Mouse (Mus musculus) forebrain, embryonic 13.5 days (tissue): ENCODE data around the gene Trem3. TPM values are rescaled to one million over a fixed set of nuclear protein-coding genes. Genes with fewer than 3 reads are reported as not detected.

Source experiments
- ATAC-seq: fragments of 200-750 bp; cut with Nextera tagmentation; 2 replicates; pipeline ENCODE4 v1.8.0; 2017
- H3K27ac ChIP-seq: fragments of 300-500 bp; sonication (generic); 2 replicates; pipeline ENCODE4 v1.5.1; 2015; ENCODE audit warnings: inconsistent platforms, mild to moderate bottlenecking, moderate library complexity
- H3K27me3 ChIP-seq: fragments of 300-500 bp; sonication (generic); 2 replicates; pipeline ENCODE4 v1.6.1; 2015; ENCODE audit warnings: mild to moderate bottlenecking, inconsistent platforms
- H3K36me3 ChIP-seq: fragments of 300-500 bp; sonication (generic); 2 replicates; pipeline ENCODE4 v1.6.1; 2015; ENCODE audit warnings: mild to moderate bottlenecking, inconsistent platforms; ENCODE audit not compliant: poor library complexity, severe bottlenecking
- H3K4me1 ChIP-seq: fragments of 300-500 bp; sonication (generic); 2 replicates; pipeline ENCODE4 v1.6.1; 2015; ENCODE audit warnings: inconsistent platforms
- H3K4me2 ChIP-seq: fragments of 300-500 bp; sonication (generic); 2 replicates; pipeline ENCODE4 v1.6.1; 2015; ENCODE audit warnings: inconsistent platforms, mild to moderate bottlenecking, moderate library complexity
- H3K4me3 ChIP-seq: fragments of 300-500 bp; sonication (generic); 2 replicates; pipeline ENCODE4 v1.5.1; 2015; ENCODE audit warnings: mild to moderate bottlenecking, inconsistent platforms
- H3K9ac ChIP-seq: fragments of 300-500 bp; sonication (generic); 2 replicates; pipeline ENCODE4 v1.6.1; 2015; ENCODE audit warnings: mild to moderate bottlenecking, inconsistent platforms
- H3K9me3 ChIP-seq: fragments of 300-500 bp; sonication (generic); replicated peaks from 2 replicates; pipeline ENCODE4 v1.6.1; 2016; ENCODE audit warnings: inconsistent platforms
- WGBS: fragments of 180-500 bp; shearing (Covaris S2); methylation state at CpG from one replicate; pipeline ENCODE4 v1.1.7; 2015; 5-methylcytosine and 5-hydroxymethylcytosine counted together
- polyA plus RNA-seq: library from polyadenylated mRNA; unstranded; fragments of >200 nt; fragmentation: Nextera tagmentation; extraction: Ambion mirVana; gene quantifications from 2 replicates; pipeline ENCODE4 v1.2.1, GENCODE M21; 2015

Trem3 gene
- polyA plus RNA-seq, 1 experiment from 2014 or later: not detected

DNA sequence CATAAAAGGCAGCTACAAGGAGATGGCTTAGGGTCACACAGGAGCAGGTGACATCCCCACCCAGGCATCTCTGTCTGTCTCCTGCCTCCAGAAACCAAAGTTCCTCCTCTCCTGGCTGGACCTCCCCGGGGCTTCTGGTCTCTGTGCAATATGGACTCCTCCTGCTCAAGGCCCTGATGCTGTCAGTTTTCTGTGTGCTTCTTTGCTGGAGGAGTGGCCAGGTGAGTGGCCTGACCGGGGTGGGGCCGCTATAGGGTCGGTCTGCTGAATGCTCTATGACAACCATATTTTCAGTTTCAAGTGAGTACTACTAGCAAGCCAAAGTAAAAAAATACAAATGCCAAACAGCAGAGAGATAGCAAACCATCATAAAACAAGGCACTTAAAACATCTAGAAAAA is 25.0 kb downstream of the Trem3 start:
- Histone ChIP-seq H3K4me3 (no peak overlapping the region), H3K27ac (no peak overlapping the region)
- 94% methylated on average over 4 of the region's 4 CpGs for WGBS

DNA sequence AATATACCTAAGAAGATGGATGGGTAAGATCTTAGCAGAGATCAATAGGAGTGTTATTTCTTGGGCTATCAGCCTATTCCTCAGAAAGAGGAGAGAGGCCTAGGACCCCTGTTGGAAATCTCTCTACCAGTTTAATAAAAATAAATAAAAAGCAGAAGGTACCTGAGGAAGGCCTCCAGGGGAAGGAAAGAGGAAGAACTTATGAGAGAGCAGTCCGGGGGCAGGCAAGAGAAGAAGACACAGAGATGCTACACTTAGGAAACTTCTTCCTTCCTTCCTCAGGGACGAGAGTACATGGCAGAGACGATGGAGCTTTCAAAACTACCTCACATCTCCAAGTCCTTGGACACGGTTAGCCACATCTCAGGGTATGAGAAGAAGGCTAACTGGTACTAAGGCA is 26.5 kb downstream of the Trem3 start:
- Histone ChIP-seq H3K9me3 (no peaks in the 10 kb centered on the region), H3K27me3 (no peaks in the 10 kb centered on the region), H3K36me3 (no peaks in the 10 kb centered on the region), H3K27ac (no peak overlapping the region), H3K4me3 (no peak overlapping the region), H3K4me1 (no peaks in the 10 kb centered on the region), H3K9ac (no peak overlapping the region), H3K4me2 (no peak overlapping the region)
- WGBS: 87% methylated on average over 4 of the region's 4 CpGs
- ATAC-seq: no peak

More for the DNA sequence above, 25.0 kb downstream of the Trem3 start:
- Histone ChIP-seq H3K4me2 (no peak overlapping the region), H3K36me3 (no peaks in the 10 kb centered on the region), H3K9me3 (no peaks in the 10 kb centered on the region), H3K4me1 (no peaks in the 10 kb centered on the region), H3K9ac (no peak overlapping the region), H3K27me3 (no peaks in the 10 kb centered on the region)
- ATAC-seq: no peak

DNA sequence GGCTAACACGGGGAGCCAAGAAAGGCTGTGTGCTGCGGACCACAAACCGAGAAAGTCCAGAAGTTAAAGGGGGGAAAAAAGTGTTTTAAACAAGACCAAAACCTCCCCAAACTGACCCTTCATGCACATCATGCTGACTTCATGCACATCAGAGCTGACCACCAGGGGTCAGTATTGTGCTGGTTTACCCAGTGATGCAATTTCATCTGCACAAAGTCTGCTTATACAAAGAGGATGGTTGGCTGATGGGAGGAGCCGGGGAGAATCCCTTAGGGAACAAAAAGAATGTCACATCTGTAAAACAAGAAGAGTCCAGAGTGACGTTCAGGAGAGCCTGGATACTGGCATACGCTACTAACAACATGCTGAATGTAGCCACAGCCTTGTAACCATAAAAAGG is 27.3 kb downstream of the Trem3 start:
- ATAC-seq: peak; percentile 65
- H3K27ac ChIP-seq: no peak overlapping the region
- no peaks in the 10 kb centered on the region for H3K9me3 ChIP-seq
- no peak overlapping the region for H3K4me3 ChIP-seq
- no peaks in the 10 kb centered on the region for H3K27me3 ChIP-seq
- no peak overlapping the region for H3K9ac ChIP-seq
- WGBS: 33% methylated on average over 6 of the region's 6 CpGs
- no peaks in the 10 kb centered on the region for H3K36me3 ChIP-seq
- no peak overlapping the region for H3K4me2 ChIP-seq
- H3K4me1 ChIP-seq: no peaks in the 10 kb centered on the region

DNA sequence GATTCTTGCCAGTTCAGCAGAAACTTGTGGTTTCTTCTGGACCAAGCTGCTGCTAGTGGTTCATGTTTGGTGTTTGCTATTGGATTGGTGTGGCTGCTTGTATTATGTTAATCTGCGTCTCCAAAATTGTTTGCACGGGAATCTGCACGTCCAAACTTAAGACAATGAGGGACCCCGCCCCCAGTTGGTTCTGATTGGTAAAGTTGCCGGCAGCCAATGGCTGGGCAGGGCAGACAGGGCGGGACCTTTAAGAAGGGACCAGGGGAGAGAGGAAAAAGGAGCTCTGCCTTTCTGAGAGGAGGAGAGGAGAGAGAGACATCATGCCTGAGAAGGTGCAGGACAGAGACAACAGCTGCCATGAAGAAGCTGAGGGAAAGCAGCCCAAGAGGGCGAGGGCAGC is 28.2 kb downstream of the Trem3 start:
- Histone ChIP-seq H3K4me1 (peaks cover under 1% of the 10 kb centered on the region; the same call in 1 of the 2 replicates), H3K4me2 (no peak overlapping the region), H3K9me3 (no peaks in the 10 kb centered on the region), H3K4me3 (no peak overlapping the region), H3K27me3 (no peaks in the 10 kb centered on the region), H3K9ac (no peak overlapping the region), H3K36me3 (no peaks in the 10 kb centered on the region), H3K27ac (no peak overlapping the region)
- WGBS: 56% methylated on average over 7 of the region's 7 CpGs
- no peak for ATAC-seq

DNA sequence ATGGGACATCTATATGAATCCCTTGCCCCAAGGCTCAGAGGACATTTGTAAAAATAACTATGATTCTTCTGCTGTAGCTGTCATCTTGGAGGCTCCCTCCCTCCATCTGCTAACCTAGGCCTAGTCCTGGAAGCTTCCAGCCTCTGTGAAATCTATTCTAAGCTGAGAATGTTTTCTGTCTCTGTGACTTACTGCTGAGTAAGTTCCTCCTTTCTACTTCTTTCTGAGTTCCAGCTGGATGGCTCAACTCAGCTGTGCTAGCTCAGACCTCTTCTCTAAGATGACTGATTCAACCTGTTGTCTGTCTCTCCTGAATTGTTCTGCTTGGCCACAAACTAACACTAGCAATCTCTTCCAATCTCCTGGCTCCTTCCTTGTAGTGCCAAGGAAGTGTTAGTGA is 30.8 kb downstream of the Trem3 start:
- H3K4me3 ChIP-seq: no peak overlapping the region
- no peak overlapping the region for H3K27ac ChIP-seq
- no peak overlapping the region for H3K4me2 ChIP-seq
- peaks cover 12% of the 10 kb centered on the region for H3K4me1 ChIP-seq
- ATAC-seq: no peak
- H3K36me3 ChIP-seq: no peaks in the 10 kb centered on the region
- no peak overlapping the region for H3K9ac ChIP-seq
- no peaks in the 10 kb centered on the region for H3K27me3 ChIP-seq
- no peaks in the 10 kb centered on the region for H3K9me3 ChIP-seq

DNA sequence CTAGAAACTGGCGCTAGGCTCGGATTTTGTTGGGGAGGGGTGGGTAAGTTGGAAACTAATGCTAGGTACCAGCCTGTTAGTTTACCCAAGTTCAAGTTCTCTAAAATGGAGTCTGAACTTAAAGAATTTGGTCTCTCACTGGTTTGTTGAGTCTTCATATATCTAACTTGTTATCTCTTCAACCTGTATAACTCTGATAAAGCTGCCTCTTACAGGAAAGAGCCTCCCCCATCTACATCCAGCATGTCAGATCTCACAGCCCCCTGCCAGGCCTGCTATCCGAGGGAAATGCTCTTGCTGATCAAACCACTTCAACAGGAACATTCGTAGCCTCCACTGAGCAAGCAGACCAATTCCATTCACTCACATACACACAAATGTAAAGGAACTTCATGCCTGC is 31.4 kb downstream of the Trem3 start:
- Histone ChIP-seq H3K4me1 (peaks cover 12% of the 10 kb centered on the region), H3K9ac (no peak overlapping the region), H3K36me3 (no peaks in the 10 kb centered on the region), H3K27ac (no peak overlapping the region), H3K27me3 (no peaks in the 10 kb centered on the region), H3K9me3 (no peaks in the 10 kb centered on the region), H3K4me3 (no peak overlapping the region), H3K4me2 (no peak overlapping the region)
- ATAC-seq: no peak
- WGBS: 88% methylated on average over 4 of the region's 4 CpGs

DNA sequence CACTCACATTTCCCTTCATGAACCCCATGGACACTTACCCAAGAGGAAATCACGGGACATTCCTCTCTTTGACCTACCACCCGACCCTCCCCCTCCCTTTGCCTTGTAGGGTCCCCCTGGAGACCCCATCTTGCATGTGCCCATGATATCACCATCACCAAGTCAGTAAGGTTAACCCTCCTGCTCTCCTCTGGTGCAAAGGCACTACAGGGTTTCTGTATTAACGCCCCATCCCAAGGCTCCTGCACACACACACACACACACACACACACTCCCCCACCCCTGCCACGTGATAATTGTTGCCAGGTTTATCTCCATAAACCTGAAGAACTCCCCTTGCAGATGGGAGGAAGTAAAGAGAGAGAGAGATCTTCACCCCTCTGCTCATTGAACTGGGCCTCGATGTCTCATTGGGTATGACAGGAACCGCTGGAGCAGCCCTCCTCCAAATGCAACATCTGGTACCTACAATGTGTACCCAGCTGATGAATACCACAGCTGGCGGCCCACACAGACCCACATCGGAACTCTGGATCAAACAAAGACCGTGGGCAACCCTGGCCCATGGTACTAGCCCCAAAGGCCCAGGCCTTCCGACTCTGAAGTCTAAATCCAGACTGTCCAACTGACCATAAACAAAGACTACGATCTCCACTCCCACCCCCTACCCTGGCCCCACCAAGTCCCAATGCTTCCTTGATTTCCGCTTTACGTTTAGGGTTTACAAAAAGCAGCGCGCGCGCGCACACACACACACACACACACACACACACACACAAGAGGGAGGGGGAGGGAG is 33.6 kb downstream of the Trem3 start:
- Histone ChIP-seq H3K4me3 (peak overlapping the region; percentile 34), H3K9me3 (no peaks in the 10 kb centered on the region), H3K9ac (peak overlapping the region; percentile 57), H3K4me2 (peak overlapping the region; percentile 62), H3K36me3 (no peaks in the 10 kb centered on the region), H3K27me3 (no peaks in the 10 kb centered on the region), H3K4me1 (peaks cover 12% of the 10 kb centered on the region), H3K27ac (no peak overlapping the region)
- ATAC-seq: peak; percentile 73
- 23% methylated on average over 18 of the region's 18 CpGs for WGBS

DNA sequence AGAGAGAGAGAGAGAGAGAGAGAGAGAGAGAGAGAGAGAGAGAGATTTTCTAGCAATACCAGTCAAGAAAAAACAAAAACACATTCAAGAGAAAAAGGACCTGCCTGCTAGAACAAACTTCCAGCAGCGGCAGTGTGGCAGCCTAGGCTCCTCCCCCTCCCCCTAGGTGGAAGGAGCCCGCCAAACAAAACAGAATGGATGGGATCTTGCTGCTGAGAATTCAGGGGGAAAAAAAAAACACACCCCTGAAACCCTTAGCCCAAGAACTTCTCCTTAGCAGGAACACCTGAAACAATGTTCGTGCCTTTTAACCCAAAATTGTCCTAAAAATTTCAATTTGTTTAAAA is 34.1 kb downstream of the Trem3 start:
- no peaks in the 10 kb centered on the region for H3K36me3 ChIP-seq
- H3K4me3 ChIP-seq: peak overlapping the region; percentile 34
- peak; percentile 65 for ATAC-seq
- H3K9ac ChIP-seq: peak overlapping the region; percentile 57
- H3K4me2 ChIP-seq: peak overlapping the region; percentile 62
- no peaks in the 10 kb centered on the region for H3K9me3 ChIP-seq
- no peak overlapping the region for H3K27ac ChIP-seq
- WGBS: 2% methylated on average over 3 of the region's 3 CpGs
- no peaks in the 10 kb centered on the region for H3K27me3 ChIP-seq
- peaks cover 12% of the 10 kb centered on the region for H3K4me1 ChIP-seq

DNA sequence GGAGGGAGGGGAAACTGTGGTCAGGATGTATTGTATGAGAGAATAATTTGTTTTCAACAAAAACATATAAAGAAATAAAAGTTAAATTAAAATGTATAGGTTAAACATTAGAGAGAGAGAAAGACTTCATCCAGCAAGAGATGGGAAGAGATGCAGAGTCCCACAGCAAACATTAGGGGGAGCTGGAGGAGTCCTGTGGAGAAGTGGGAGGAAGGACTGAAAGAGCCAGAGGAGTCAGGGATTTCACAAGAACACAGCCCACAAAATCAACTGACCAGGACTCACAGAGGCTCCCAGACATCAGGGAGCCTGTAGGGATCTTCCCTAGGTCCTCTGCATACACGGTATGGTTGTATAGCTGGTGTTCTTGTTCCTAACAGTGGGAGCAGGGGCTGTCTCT is 39.2 kb downstream of the Trem3 start:
- ATAC-seq: no peak
- Histone ChIP-seq H3K27me3 (no peaks in the 10 kb centered on the region), H3K4me1 (peaks cover 5% of the 10 kb centered on the region), H3K4me2 (no peak overlapping the region), H3K9me3 (no peaks in the 10 kb centered on the region), H3K27ac (no peak overlapping the region), H3K4me3 (no peak overlapping the region), H3K9ac (no peak overlapping the region), H3K36me3 (no peaks in the 10 kb centered on the region)
- WGBS: 48% methylated on average over 1 of the region's 1 CpGs

DNA sequence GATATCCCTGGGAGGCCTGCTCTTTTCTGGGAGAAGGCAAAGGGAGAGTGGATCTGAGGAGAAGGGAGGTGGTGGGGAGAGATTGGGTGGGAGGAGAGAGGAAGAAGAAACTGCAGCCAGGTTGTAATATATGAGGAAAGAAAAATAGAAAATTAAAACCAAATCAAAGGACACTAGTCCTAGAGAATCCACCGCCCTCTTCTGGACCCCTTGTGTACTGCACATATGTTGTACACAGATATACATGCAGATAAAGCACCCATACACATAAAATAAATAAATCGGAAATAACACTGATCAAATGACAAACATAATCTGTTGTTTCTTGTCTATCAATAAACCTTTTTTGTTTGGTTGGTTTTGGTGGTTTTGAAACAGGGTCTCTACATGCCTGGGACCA is 39.7 kb downstream of the Trem3 start:
- no peak for ATAC-seq
- H3K4me3 ChIP-seq: no peak overlapping the region

DNA sequence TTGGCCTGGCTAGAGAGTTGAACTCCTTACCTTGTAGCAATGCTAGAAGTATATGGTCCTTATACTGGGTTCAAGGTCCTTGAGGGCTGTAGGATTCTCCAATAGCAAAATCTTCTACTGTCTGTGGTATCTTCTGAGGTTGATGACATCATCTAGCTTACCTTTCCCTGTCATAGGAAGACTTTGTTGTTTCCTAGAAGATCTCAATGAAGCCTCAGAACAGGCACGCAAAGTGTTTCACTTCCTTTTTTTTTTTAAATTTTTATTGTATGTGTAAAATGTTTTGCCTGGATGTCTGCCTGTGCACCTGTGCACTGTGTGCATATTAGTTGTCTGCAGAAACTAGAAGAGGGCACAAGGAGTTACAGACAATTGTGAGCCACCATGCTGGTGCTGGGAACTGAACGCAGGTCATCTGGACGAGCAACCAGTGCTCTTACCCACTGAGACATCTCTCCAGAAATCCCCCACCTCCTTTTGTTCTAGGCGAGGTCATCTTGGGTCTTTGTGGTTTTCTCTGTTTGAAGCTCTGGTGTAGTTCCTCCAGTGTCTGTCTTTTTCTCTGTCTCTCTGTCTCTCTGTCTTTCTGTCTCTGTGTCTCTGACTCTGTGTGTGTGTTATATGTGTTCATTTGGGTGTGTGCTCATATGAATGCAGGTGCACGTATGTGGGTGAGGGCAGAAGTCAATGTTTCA is 46.1 kb downstream of the Trem3 start:
- H3K36me3 ChIP-seq: no peaks in the 10 kb centered on the region

More for the DNA sequence above, 39.7 kb downstream of the Trem3 start:
- Histone ChIP-seq H3K9me3 (no peaks in the 10 kb centered on the region), H3K27me3 (no peaks in the 10 kb centered on the region), H3K4me1 (peaks cover 4% of the 10 kb centered on the region), H3K27ac (no peak overlapping the region), H3K9ac (no peak overlapping the region), H3K4me2 (no peak overlapping the region), H3K36me3 (no peaks in the 10 kb centered on the region)
- 70% methylated on average over 2 of the region's 2 CpGs for whole genome bisulfite sequencing

DNA sequence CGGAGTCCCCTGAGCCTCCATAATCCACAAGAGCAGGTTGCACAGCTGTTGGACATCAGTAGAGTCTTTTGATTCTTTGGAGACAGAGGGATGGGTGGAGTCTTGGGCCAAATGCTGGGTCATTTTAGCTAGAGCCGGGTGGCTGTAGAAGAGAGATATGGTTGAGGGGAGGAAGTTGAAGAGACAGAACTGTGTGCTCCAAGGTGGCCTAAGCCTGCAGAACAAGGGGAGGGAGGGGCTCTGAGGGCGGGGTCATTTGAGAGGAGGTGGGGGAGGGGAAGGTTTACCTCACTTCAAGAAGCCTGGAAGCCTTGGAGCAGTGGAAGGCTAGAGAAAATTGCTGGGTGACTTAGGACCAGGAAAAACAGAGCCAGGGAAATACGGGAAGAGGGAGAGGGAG is 51.6 kb downstream of the Trem3 start, which contains the start of gene Treml2:
TSS of gene Treml2 (plus strand) at position 296 of the 400 bp plus-strand sequence.
- WGBS: 37% methylated on average over 3 of the region's 4 CpGs

More for the DNA sequence above, 46.1 kb downstream of the Trem3 start:
- Histone ChIP-seq H3K27ac (no peak overlapping the region), H3K4me2 (no peak overlapping the region), H3K4me1 (no peaks in the 10 kb centered on the region), H3K27me3 (no peaks in the 10 kb centered on the region), H3K9me3 (no peaks in the 10 kb centered on the region), H3K9ac (no peak overlapping the region), H3K4me3 (no peak overlapping the region)
- no peak for ATAC-seq
- WGBS: 83% methylated on average over 5 of the region's 5 CpGs

More for the DNA sequence above, 51.6 kb downstream of the Trem3 start, which contains the start of gene Treml2:
- Histone ChIP-seq H3K9me3 (no peaks in the 10 kb centered on the region), H3K36me3 (no peaks in the 10 kb centered on the region), H3K27ac (no peak within 1 kb of the TSS), H3K9ac (no peak within 1 kb of the TSS), H3K4me3 (no peak within 1 kb of the TSS), H3K4me2 (no peak within 1 kb of the TSS), H3K27me3 (no peaks in the 10 kb centered on the region), H3K4me1 (no peaks in the 10 kb centered on the region)
- no peak for ATAC-seq
